Mouse (Mus musculus) urinary bladder, postnatal 36 days (tissue): ENCODE measurements around the gene Olfr1042.
"Not testable (repeated sequence)": the region's sequence is repeated elsewhere in the genome, so short reads cannot be mapped to it uniquely, and the experiment has no call there.

Source experiments
- DNase-seq, 2 experiments: peaks; one replicate each; pipeline ENCODE4 v3.0.0; 2022; ENCODE audit warnings: low spot score in 2 of 2, mixed read lengths in 1 of 2

Gene Olfr1042

DNA sequence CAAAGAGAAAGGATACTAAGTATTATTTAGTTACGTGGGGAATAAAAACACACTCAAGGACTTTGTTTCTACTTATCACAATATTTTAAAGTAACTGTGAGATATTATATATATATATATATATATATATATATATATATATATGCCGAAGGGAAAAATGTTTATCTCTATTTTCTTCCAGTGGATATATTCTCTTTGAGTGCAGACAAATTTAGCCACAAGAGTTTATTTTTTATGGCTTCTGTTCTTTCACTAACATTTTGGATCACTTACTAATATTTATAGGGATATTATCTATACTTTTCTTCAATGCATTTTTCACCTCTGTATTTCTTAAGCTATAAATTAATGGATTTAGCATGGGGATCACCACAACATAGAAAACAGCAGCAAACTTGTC is at the start of gene Olfr1042:
Gene Olfr1042, minus strand, starts transcription at position 101 of the 400 bp plus-strand sequence.
- DNase-seq, result no peak

DNA sequence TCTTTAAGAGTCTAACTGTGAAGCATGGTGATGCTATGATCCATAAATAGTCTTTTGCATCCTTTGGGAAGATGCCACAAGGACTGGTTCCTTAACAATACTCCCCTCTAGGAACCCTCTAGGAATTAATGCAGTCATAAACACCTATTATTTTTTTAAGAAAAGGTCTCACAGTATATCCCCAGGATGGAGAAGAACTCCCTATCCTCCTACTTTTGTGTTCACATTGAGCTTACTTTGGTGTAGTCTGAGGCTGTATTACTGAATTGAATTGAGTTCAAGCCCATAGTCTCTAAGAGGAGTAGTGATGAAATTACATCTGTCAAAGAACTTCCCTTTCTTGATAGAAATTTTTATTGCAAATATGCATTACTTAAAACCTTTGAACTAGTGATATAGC is 41.3 kb upstream of the Olfr1042 start, which contains the start of gene Olfr1045:
Gene Olfr1045, minus strand, starts transcription at position 101 of the 400 bp plus-strand sequence.
- no peak for DNase-seq

GRCm38 (mm10) chr2:86195863-86196262 is 34.2 kb upstream of the Olfr1042 start:
- no peak for DNase-seq

- no peak for DNase-seq
Measured at GRCm38 (mm10) chr2:86185583-86185982, 23.9 kb upstream of the Olfr1042 start, which contains the start of gene Olfr52. Olfr52 (minus strand) TSS chr2:86185683.

- no peak for DNase-seq
Measured at GRCm38 (mm10) chr2:86179950-86180349, 18.3 kb upstream of the Olfr1042 start.

DNA sequence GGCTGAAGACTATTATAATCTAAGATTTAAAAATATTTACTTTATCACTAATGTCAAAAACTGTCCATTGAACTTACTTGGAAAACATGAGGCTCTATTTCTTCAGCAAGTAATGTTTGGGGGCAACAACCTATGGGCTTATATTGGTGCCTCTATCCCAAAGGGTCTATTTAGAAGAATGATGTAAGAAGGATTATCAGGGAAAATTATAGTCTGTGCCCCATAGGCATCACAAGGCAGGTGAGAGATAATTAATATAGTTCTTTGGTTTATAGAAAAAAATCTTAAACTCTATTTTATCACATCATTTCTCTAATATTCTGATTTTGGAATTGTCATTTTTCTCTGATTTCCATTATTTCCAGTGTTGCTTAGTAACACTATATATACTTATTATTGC is 16.1 kb upstream of the Olfr1042 start, which contains the start of gene Olfr1044:
Gene Olfr1044, minus strand, starts transcription at position 101 of the 400 bp plus-strand sequence.
- no peak for DNase-seq

DNA sequence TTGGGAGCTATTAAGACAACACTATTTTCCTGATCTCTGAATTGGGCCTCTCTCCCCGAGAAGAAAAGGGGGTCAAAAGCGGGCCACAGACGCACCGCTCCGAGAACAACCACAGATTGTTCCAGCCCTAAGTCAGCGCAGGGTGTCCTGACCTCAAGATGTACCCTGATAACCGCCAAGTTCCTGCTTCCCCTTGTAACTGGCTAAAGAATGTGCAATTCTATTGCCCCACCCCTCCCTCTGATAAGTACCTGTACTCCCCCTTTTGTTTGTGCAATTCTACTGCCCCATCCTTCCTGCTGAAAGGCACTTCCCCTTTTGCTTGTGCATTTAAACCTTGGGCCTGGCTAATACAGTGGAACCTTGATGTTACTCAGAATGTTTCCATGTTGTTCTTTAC is 13.8 kb upstream of the Olfr1042 start:
- not testable (repeated sequence) for DNase-seq

GRCm38 (mm10) chr2:86167422-86167821 is 5.8 kb upstream of the Olfr1042 start, which contains the start of gene Olfr1043:
Olfr1043 (minus strand) TSS chr2:86167522.
- no peak for DNase-seq

GRCm38 (mm10) chr2:86146632-86147031 is 15.0 kb downstream of the Olfr1042 start, which contains the start of gene Olfr1040:
Olfr1040 (minus strand) TSS chr2:86146732.
- DNase-seq, result no peak

GRCm38 (mm10) chr2:86135828-86136227 is 25.8 kb downstream of the Olfr1042 start, which contains the start of gene Olfr1039:
Olfr1039 (minus strand) TSS chr2:86135928.
- DNase-seq, result no peak
